In genomic region chr7:37911114-37911801, GRCm38 (mm10) we compare ENCODE assay signal across 18 mouse cellular contexts.
DNase-seq lines count a peak whose midpoint lies in the region; ATAC-seq lines count a peak whose summit lies in the region.
"Had no signal": no experiment of that assay in that cellular context is flagged by ENCODE, and none has a peak within 500 bp of the region (broad histone marks: within the 10 kb centered on the region; RNA-seq: fewer than 3 reads in every experiment).

No protein-coding gene starts in this region.

- no peak overlapping the region for H3K9ac ChIP-seq in hindbrain, embryonic 11.5 days (ENCODE audit: low read depth, low read length)
- 0 out of 2 replicates have a peak overlapping the region, but pooled peaks have one; percentile 24 for H3K9ac ChIP-seq in midbrain, embryonic 11.5 days (ENCODE audit: low read length)
- no peak overlapping the region for H3K9ac ChIP-seq in midbrain, embryonic 16.5 days (ENCODE audit: low read depth, low read length)
- no peak overlapping the region for H3K9ac ChIP-seq in embryonic facial prominence, embryonic 14.5 days (ENCODE audit: low read depth, low read length)
- no peak overlapping the region for H3K9ac ChIP-seq in stomach, embryonic 15.5 days
- H3K9ac ChIP-seq: embryonic facial prominence, embryonic 15.5 days; liver, embryonic 15.5 days had no signal

- no peaks in the 10 kb centered on the region for H3K36me3 ChIP-seq in hindbrain, embryonic 10.5 days
- no peaks in the 10 kb centered on the region for H3K36me3 ChIP-seq in hindbrain, embryonic 11.5 days (ENCODE audit: control insufficient read depth, insufficient read depth, low read length)
- H3K36me3 ChIP-seq in midbrain, embryonic 11.5 days (ENCODE audit: control insufficient read depth, insufficient read depth, low read length) = no peaks in the 10 kb centered on the region
- H3K36me3 ChIP-seq in midbrain, embryonic 16.5 days (ENCODE audit: control insufficient read depth, insufficient read depth, low read length) = no peaks in the 10 kb centered on the region
- H3K36me3 ChIP-seq in embryonic facial prominence, embryonic 14.5 days (ENCODE audit: control insufficient read depth, insufficient read depth, low read length) = no peaks in the 10 kb centered on the region
- no peaks in the 10 kb centered on the region for H3K36me3 ChIP-seq in stomach, embryonic 15.5 days
- H3K36me3 ChIP-seq: embryonic facial prominence, embryonic 15.5 days; liver, embryonic 15.5 days had no signal

- no peak for DNase-seq in hindbrain, embryonic 10.5 days (ENCODE audit: low spot score)
- no peak for DNase-seq in hindbrain, embryonic 11.5 days (ENCODE audit: low spot score)
- DNase-seq in midbrain, embryonic 11.5 days (ENCODE audit: low spot score, missing footprints) = peak; percentile 89
- peak; percentile 44 for DNase-seq in embryonic facial prominence, embryonic 14.5 days (ENCODE audit: low spot score)
- DNase-seq in adrenal gland, adult 2 months = no peak
- DNase-seq: cerebellum, postnatal 10 days; heart, postnatal 4 days; kidney, postnatal 25 days; lung, postnatal 10 days; right cerebral cortex, adult 18-20 months had no signal

- no peak for ATAC-seq in hindbrain, embryonic 11.5 days (ENCODE audit: low FRiP score)
- ATAC-seq in midbrain, embryonic 11.5 days (ENCODE audit: low FRiP score) = peak; percentile 76
- ATAC-seq in midbrain, embryonic 16.5 days = no peak
- ATAC-seq in embryonic facial prominence, embryonic 14.5 days (ENCODE audit: low read depth) = 0 out of 2 replicates have a peak, but pooled peaks have one; percentile 44
- ATAC-seq in stomach, embryonic 15.5 days (ENCODE audit: insufficient read depth, low FRiP score, low read depth) = peak; percentile 10; the same call in 1 of the 2 replicates
- ATAC-seq: activated CD4-positive, CD25-positive, alpha-beta regulatory T cell, adult 4 months; inflammation-experienced regulatory T-cells, adult 6 months; Patski had no signal

- no peaks in the 10 kb centered on the region for H3K27me3 ChIP-seq in hindbrain, embryonic 10.5 days (ENCODE audit: insufficient read depth, poor library complexity, severe bottlenecking)
- no peaks in the 10 kb centered on the region for H3K27me3 ChIP-seq in hindbrain, embryonic 11.5 days (ENCODE audit: control insufficient read depth, insufficient read depth, low read length)
- H3K27me3 ChIP-seq in midbrain, embryonic 11.5 days (ENCODE audit: control insufficient read depth, insufficient read depth, low read length) = no peaks in the 10 kb centered on the region
- no peaks in the 10 kb centered on the region for H3K27me3 ChIP-seq in midbrain, embryonic 16.5 days (ENCODE audit: control insufficient read depth, insufficient read depth, low read depth, low read length)
- no peaks in the 10 kb centered on the region for H3K27me3 ChIP-seq in embryonic facial prominence, embryonic 14.5 days (replicated peaks; ENCODE audit: control insufficient read depth, insufficient read depth, low read length)
- H3K27me3 ChIP-seq in stomach, embryonic 15.5 days (replicated peaks) = no peaks in the 10 kb centered on the region
- H3K27me3 ChIP-seq: embryonic facial prominence, embryonic 15.5 days; liver, embryonic 15.5 days; megakaryocyte, embryonic 14.5 days; Patski had no signal

- 46% methylated on average over 5 of the region's 5 CpGs for WGBS in hindbrain, embryonic 10.5 days
- 38% methylated on average over 5 of the region's 5 CpGs for WGBS in hindbrain, embryonic 11.5 days
- 29% methylated on average over 5 of the region's 5 CpGs for WGBS in midbrain, embryonic 11.5 days
- WGBS in midbrain, embryonic 16.5 days = 26% methylated on average over 5 of the region's 5 CpGs
- 47% methylated on average over 5 of the region's 5 CpGs for WGBS in embryonic facial prominence, embryonic 14.5 days
- WGBS in stomach, embryonic 15.5 days = 24% methylated on average over 5 of the region's 5 CpGs

- no peaks in the 10 kb centered on the region for H3K9me3 ChIP-seq in hindbrain, embryonic 10.5 days
- H3K9me3 ChIP-seq in hindbrain, embryonic 11.5 days (ENCODE audit: control insufficient read depth, low read length) = no peaks in the 10 kb centered on the region
- no peaks in the 10 kb centered on the region for H3K9me3 ChIP-seq in midbrain, embryonic 11.5 days (ENCODE audit: control insufficient read depth, low read length)
- no peaks in the 10 kb centered on the region for H3K9me3 ChIP-seq in midbrain, embryonic 16.5 days (replicated peaks; ENCODE audit: control insufficient read depth, low read length, poor library complexity, severe bottlenecking)
- no peaks in the 10 kb centered on the region for H3K9me3 ChIP-seq in embryonic facial prominence, embryonic 14.5 days (ENCODE audit: control insufficient read depth, low read length)
- no peaks in the 10 kb centered on the region for H3K9me3 ChIP-seq in stomach, embryonic 15.5 days
- H3K9me3 ChIP-seq: liver, embryonic 15.5 days had no signal

- peaks cover 27% of the 10 kb centered on the region for H3K4me1 ChIP-seq in hindbrain, embryonic 10.5 days (replicated peaks)
- H3K4me1 ChIP-seq in hindbrain, embryonic 11.5 days (replicated peaks; ENCODE audit: control insufficient read depth, insufficient read depth, low read length) = no peaks in the 10 kb centered on the region; the same call in 1 of the 2 replicates
- H3K4me1 ChIP-seq in midbrain, embryonic 11.5 days (ENCODE audit: control insufficient read depth, insufficient read depth, low read length) = peaks cover 7% of the 10 kb centered on the region
- H3K4me1 ChIP-seq in midbrain, embryonic 16.5 days (ENCODE audit: control insufficient read depth, insufficient read depth, low read length) = no peaks in the 10 kb centered on the region
- H3K4me1 ChIP-seq in embryonic facial prominence, embryonic 14.5 days (ENCODE audit: control insufficient read depth, insufficient read depth, low read length) = peaks cover 4% of the 10 kb centered on the region; the same call in 1 of the 2 replicates
- peaks cover 6% of the 10 kb centered on the region for H3K4me1 ChIP-seq in stomach, embryonic 15.5 days
- H3K4me1 ChIP-seq: liver, embryonic 15.5 days; megakaryocyte, embryonic 14.5 days had no signal

- H3K4me3 ChIP-seq in hindbrain, embryonic 10.5 days = no peak overlapping the region
- H3K4me3 ChIP-seq in hindbrain, embryonic 11.5 days (ENCODE audit: low read depth, low read length) = no peak overlapping the region
- no peak overlapping the region for H3K4me3 ChIP-seq in midbrain, embryonic 11.5 days (ENCODE audit: low read depth, low read length)
- no peak overlapping the region for H3K4me3 ChIP-seq in midbrain, embryonic 16.5 days (ENCODE audit: low read depth, low read length)
- no peak overlapping the region for H3K4me3 ChIP-seq in embryonic facial prominence, embryonic 14.5 days (ENCODE audit: low read depth, low read length)
- H3K4me3 ChIP-seq in stomach, embryonic 15.5 days (replicated peaks) = no peak overlapping the region
- H3K4me3 ChIP-seq: embryonic facial prominence, embryonic 15.5 days; liver, embryonic 15.5 days; megakaryocyte, embryonic 14.5 days had no signal

- H3K4me2 ChIP-seq in hindbrain, embryonic 11.5 days (replicated peaks; ENCODE audit: low read depth, low read length) = no peak overlapping the region
- H3K4me2 ChIP-seq in midbrain, embryonic 11.5 days = no peak overlapping the region; the same call in 1 of the 2 replicates
- H3K4me2 ChIP-seq in midbrain, embryonic 16.5 days (ENCODE audit: low read length) = no peak overlapping the region
- H3K4me2 ChIP-seq in embryonic facial prominence, embryonic 14.5 days (ENCODE audit: low read depth, low read length) = no peak overlapping the region
- no peak overlapping the region for H3K4me2 ChIP-seq in stomach, embryonic 15.5 days
- H3K4me2 ChIP-seq: embryonic facial prominence, embryonic 15.5 days; liver, embryonic 15.5 days had no signal

- peak overlapping the region; percentile 64 for H3K27ac ChIP-seq in hindbrain, embryonic 10.5 days
- no peak overlapping the region for H3K27ac ChIP-seq in hindbrain, embryonic 11.5 days (ENCODE audit: low read depth, low read length)
- H3K27ac ChIP-seq in midbrain, embryonic 11.5 days (ENCODE audit: low read depth, low read length) = peak overlapping the region; percentile 48
- no peak overlapping the region for H3K27ac ChIP-seq in midbrain, embryonic 16.5 days (ENCODE audit: low read length)
- no peak overlapping the region for H3K27ac ChIP-seq in embryonic facial prominence, embryonic 14.5 days (replicated peaks; ENCODE audit: low read depth, low read length)
- H3K27ac ChIP-seq in stomach, embryonic 15.5 days = peak overlapping the region; percentile 54; the same call in 1 of the 2 replicates
- H3K27ac ChIP-seq: embryonic facial prominence, embryonic 15.5 days; liver, embryonic 15.5 days had no signal

Comparison
In these comparisons a context has a peak if more than half of its experiments do, and no peak if none do; other contexts are left out.
1. H3K27ac ChIP-seq: peak in hindbrain, embryonic 10.5 days (single experiment), midbrain, embryonic 11.5 days (single experiment) and stomach, embryonic 15.5 days (single experiment); none in hindbrain, embryonic 11.5 days (single experiment), midbrain, embryonic 16.5 days (single experiment) and embryonic facial prominence, embryonic 14.5 days (single experiment).
2. ATAC-seq: peak in midbrain, embryonic 11.5 days (single experiment), embryonic facial prominence, embryonic 14.5 days (single experiment) and stomach, embryonic 15.5 days (single experiment); none in hindbrain, embryonic 11.5 days (single experiment) and midbrain, embryonic 16.5 days (single experiment).
3. DNase-seq: peak in midbrain, embryonic 11.5 days (single experiment) and embryonic facial prominence, embryonic 14.5 days (single experiment); none in hindbrain, embryonic 10.5 days (single experiment), hindbrain, embryonic 11.5 days (single experiment) and adrenal gland, adult 2 months (single experiment).